Mouse (Mus musculus) cerebellum, adult 2 months (tissue): ENCODE measurements around the gene Plch1.

Experiments
- CTCF ChIP-seq: fragments of 200-500 bp; IDR thresholded peaks from 2 replicates; pipeline ENCODE4 v1.5.1; 2011; ENCODE audit warnings: low read depth, mild to moderate bottlenecking, control low read depth, low read length, moderate library complexity, borderline replicate concordance; ENCODE audit not compliant: insufficient read depth
- POLR2A ChIP-seq: fragments of 200-500 bp; IDR thresholded peaks from 2 replicates; pipeline ENCODE4 v1.6.1; 2011; ENCODE audit warnings: low read length, control low read depth, borderline replicate concordance; ENCODE audit not compliant: insufficient read depth

- TF ChIP-seq CTCF (no peak), POLR2A (no peak)
Observed at GRCm38 (mm10) chr3:63897177-63897576, 2.1 kb downstream of the Plch1 start.
